Comparison of ENCODE assay signal across 38 mouse cellular contexts in the genomic region with DNA sequence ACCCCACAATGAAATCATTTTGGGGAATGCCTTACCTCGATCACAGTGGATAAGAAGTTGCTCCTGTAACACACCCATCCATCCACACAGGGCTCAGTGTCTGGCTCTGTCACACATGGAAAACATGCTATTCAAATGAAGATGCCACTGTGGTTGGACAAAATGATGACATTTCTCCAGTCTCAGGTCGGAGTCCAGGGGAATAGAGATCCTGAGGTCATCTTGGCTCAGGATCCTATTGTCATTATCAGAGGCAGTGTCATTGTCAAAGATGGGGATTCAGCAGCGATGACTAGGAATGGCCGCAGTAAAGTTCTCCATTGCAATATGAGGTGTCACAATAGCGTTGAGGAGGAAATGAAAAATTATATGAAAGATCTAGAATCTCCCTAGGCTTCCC. TPM values are rescaled to one million over a fixed set of nuclear protein-coding genes. Genes with fewer than 3 reads are reported as not detected.
"Had no signal": no experiment of that assay in that cellular context is flagged by ENCODE, and none has a peak within 500 bp of the region (broad histone marks: within the 10 kb centered on the region; RNA-seq: fewer than 3 reads in every experiment).

Gene Slc22a27 (minus strand): TSS at position 101 of the 400 bp plus-strand sequence.

RNA-seq across cellular contexts. Expression of gene Slc22a27, which starts in this region (rescaled TPM):
- total RNA-seq: heart, adult 2 months; heart, adult 8-10 months; heart, postnatal 10 days; heart, postnatal 14 days; heart, postnatal 25 days; heart, postnatal 36 days; heart, postnatal 4 days; hematopoietic stem cell, adult 5-6 weeks; hindbrain, postnatal 0 days; layer of hippocampus, adult 18-20 months; layer of hippocampus, adult 2 months; layer of hippocampus, adult 8-10 months; layer of hippocampus, postnatal 10 days; layer of hippocampus, postnatal 14 days; layer of hippocampus, postnatal 25 days; layer of hippocampus, postnatal 36 days; left cerebral cortex, adult 18-20 months; left cerebral cortex, adult 2 months had no signal
- polyA plus RNA-seq: heart, adult 2 months; heart, embryonic 10.5 days; heart, embryonic 11.5 days; heart, embryonic 12.5 days; heart, embryonic 13.5 days; heart, embryonic 14.5 days; heart, embryonic 15.5 days; heart, embryonic 16.5 days; heart, postnatal 0 days; hindbrain, embryonic 10.5 days; hindbrain, embryonic 11.5 days; hindbrain, embryonic 12.5 days; hindbrain, embryonic 13.5 days; hindbrain, embryonic 14.5 days; hindbrain, embryonic 15.5 days; hindbrain, embryonic 16.5 days; hindbrain, postnatal 0 days; inflammation-experienced regulatory T-cells, adult 6 months; intestine, embryonic 14.5 days; intestine, embryonic 16.5 days; intestine, postnatal 0 days; large intestine, adult 2 months had no signal
